Mouse (Mus musculus) midbrain, postnatal 0 days (tissue): ENCODE measurements at regions not wholly inside any gene's neighbourhood (a gene's known extent, or its start where the extent isn't known, plus 50 kb on each side); places are given as distances from the start of the nearest gene placed in this dataset.
A peak's percentile ranks its signal among the peaks of the same experiment; 100 is the strongest.

Experiments
- ATAC-seq: fragments of 200-750 bp; cut with Nextera tagmentation; 2 replicates; pipeline ENCODE4 v1.8.0; 2017; ENCODE audit warnings: moderate number of reproducible peaks, mild to moderate bottlenecking, moderate TSS enrichment, moderate library complexity; ENCODE audit not compliant: low FRiP score
- DNase-seq: peaks from one replicate; pipeline ENCODE4 v3.0.0-alpha.2; 2015; ENCODE audit warnings: low spot score
- H3K27ac ChIP-seq: fragments of 300-500 bp; sonication (generic); 2 replicates; pipeline ENCODE4 v1.5.1; 2014; ENCODE audit warnings: low read depth, mild to moderate bottlenecking, low read length, mixed read lengths
- H3K27me3 ChIP-seq: fragments of 300-500 bp; sonication (generic); 2 replicates; pipeline ENCODE4 v1.6.1; 2014; ENCODE audit warnings: low read length, control low read depth, mixed read lengths; ENCODE audit not compliant: insufficient read depth
- H3K36me3 ChIP-seq: fragments of 300-500 bp; sonication (generic); 2 replicates; pipeline ENCODE4 v1.6.1; 2014; ENCODE audit warnings: low read length, control low read depth, mixed read lengths; ENCODE audit not compliant: insufficient read depth
- H3K4me1 ChIP-seq: fragments of 300-500 bp; sonication (generic); 2 replicates; pipeline ENCODE4 v1.6.1; 2014; ENCODE audit warnings: mild to moderate bottlenecking, control low read depth, antibody characterized with exemption, low read length, mixed read lengths; ENCODE audit not compliant: insufficient read depth
- H3K4me2 ChIP-seq: fragments of 300-500 bp; sonication (generic); 2 replicates; pipeline ENCODE4 v1.6.1; 2014; ENCODE audit warnings: low read depth, mild to moderate bottlenecking, low read length, mixed read lengths; ENCODE audit not compliant: poor library complexity, severe bottlenecking
- H3K4me3 ChIP-seq: fragments of 300-500 bp; sonication (generic); 2 replicates; pipeline ENCODE4 v1.5.1; 2014; ENCODE audit warnings: low read depth, mild to moderate bottlenecking, low read length, moderate library complexity
- H3K9ac ChIP-seq: fragments of 300-500 bp; sonication (generic); replicated peaks from 2 replicates; pipeline ENCODE4 v1.6.1; 2014; ENCODE audit warnings: mild to moderate bottlenecking, low read length, moderate library complexity, mixed read lengths; ENCODE audit not compliant: poor library complexity, severe bottlenecking
- H3K9me3 ChIP-seq: fragments of 300-500 bp; sonication (generic); 2 replicates; pipeline ENCODE4 v1.6.1; 2016; ENCODE audit warnings: low read length, control low read depth
- CTCF ChIP-seq: IDR thresholded peaks from 2 replicates; pipeline ENCODE4 v1.5.1; 2016; ENCODE audit warnings: antibody characterized with exemption, mild to moderate bottlenecking
- WGBS: fragments of 180-500 bp; shearing (Covaris S2); extraction: QIAGEN DNeasy Blood & Tissue Kit; methylation state at CpG from one replicate; pipeline ENCODE4 v1.1.7; 2014; 5-methylcytosine and 5-hydroxymethylcytosine counted together

- H3K27ac ChIP-seq = no peak overlapping the region
- no peak overlapping the region for H3K9ac ChIP-seq
- WGBS = 79% methylated on average over 3 of the region's 3 CpGs
- H3K4me2 ChIP-seq = no peak overlapping the region
- ATAC-seq (no peak), DNase-seq (no peak)
- TF ChIP-seq CTCF = no peak
- no peaks in the 10 kb centered on the region for H3K4me1 ChIP-seq
- no peaks in the 10 kb centered on the region for H3K36me3 ChIP-seq
- no peaks in the 10 kb centered on the region for H3K9me3 ChIP-seq
- no peaks in the 10 kb centered on the region for H3K27me3 ChIP-seq
- H3K4me3 ChIP-seq = no peak overlapping the region
These were observed 180.9 kb downstream of the Enc1 start for GRCm38 (mm10) chr13:97421831-97422230.

- ATAC-seq = no peak
- Histone ChIP-seq H3K4me2 (no peak overlapping the region), H3K9me3 (no peaks in the 10 kb centered on the region), H3K27ac (no peak overlapping the region), H3K4me3 (no peak overlapping the region), H3K27me3 (no peaks in the 10 kb centered on the region), H3K4me1 (no peaks in the 10 kb centered on the region), H3K36me3 (no peaks in the 10 kb centered on the region), H3K9ac (no peak overlapping the region)
- 70% methylated on average over 3 of the region's 3 CpGs for WGBS
- DNase-seq = no peak
- TF ChIP-seq CTCF = no peak
These were observed 179.9 kb downstream of the Enc1 start for GRCm38 (mm10) chr13:97420773-97421172.

- no peak for DNase-seq
- Histone ChIP-seq H3K4me2 (no peak overlapping the region), H3K27me3 (no peaks in the 10 kb centered on the region), H3K27ac (no peak overlapping the region), H3K9me3 (no peaks in the 10 kb centered on the region), H3K36me3 (no peaks in the 10 kb centered on the region), H3K4me1 (0 out of 2 replicates have a peak, but pooled peaks cover 2% of the 10 kb centered on the region), H3K4me3 (no peak overlapping the region), H3K9ac (no peak overlapping the region)
- 88% methylated on average over 3 of the region's 3 CpGs for WGBS
- no peak for ATAC-seq
- no peak for TF ChIP-seq CTCF
These were observed 178.2 kb downstream of the Enc1 start for GRCm38 (mm10) chr13:97419100-97419499.

GRCm38 (mm10) chr13:97418681-97419080 is 177.8 kb downstream of the Enc1 start:
- Histone ChIP-seq H3K4me3 (no peak overlapping the region), H3K27ac (no peak overlapping the region), H3K36me3 (no peaks in the 10 kb centered on the region), H3K27me3 (no peaks in the 10 kb centered on the region), H3K9me3 (no peaks in the 10 kb centered on the region), H3K4me1 (0 out of 2 replicates have a peak, but pooled peaks cover 2% of the 10 kb centered on the region), H3K9ac (no peak overlapping the region), H3K4me2 (no peak overlapping the region)
- 87% methylated on average over 8 of the region's 8 CpGs for WGBS
- DNase-seq (no peak), ATAC-seq (no peak)
- TF ChIP-seq CTCF = no peak

GRCm38 (mm10) chr13:97418081-97418480 is 177.2 kb downstream of the Enc1 start:
- DNase-seq (no peak), ATAC-seq (no peak)
- WGBS = 69% methylated on average over 6 of the region's 6 CpGs
- 0 out of 2 replicates have a peak, but pooled peaks cover 2% of the 10 kb centered on the region for H3K4me1 ChIP-seq
- no peak overlapping the region for H3K9ac ChIP-seq
- TF ChIP-seq CTCF = no peak
- H3K9me3 ChIP-seq = no peaks in the 10 kb centered on the region
- H3K36me3 ChIP-seq = no peaks in the 10 kb centered on the region
- no peak overlapping the region for H3K27ac ChIP-seq
- no peak overlapping the region for H3K4me3 ChIP-seq
- H3K4me2 ChIP-seq = no peak overlapping the region
- H3K27me3 ChIP-seq = no peaks in the 10 kb centered on the region

GRCm38 (mm10) chr13:97415927-97416709 is 175.2 kb downstream of the Enc1 start:
- no peak for TF ChIP-seq CTCF
- no peak overlapping the region for H3K4me3 ChIP-seq
- no peak for DNase-seq
- 59% methylated on average over 10 of the region's 10 CpGs for WGBS
- no peak overlapping the region for H3K9ac ChIP-seq
- 0 out of 2 replicates have a peak, but pooled peaks cover 2% of the 10 kb centered on the region for H3K4me1 ChIP-seq
- H3K36me3 ChIP-seq = no peaks in the 10 kb centered on the region
- H3K27me3 ChIP-seq = no peaks in the 10 kb centered on the region
- no peak overlapping the region for H3K4me2 ChIP-seq
- peak; percentile 34; the same call in 1 of the 2 replicates for ATAC-seq
- H3K9me3 ChIP-seq = no peaks in the 10 kb centered on the region
- H3K27ac ChIP-seq = no peak overlapping the region
